Mouse (Mus musculus): ENCODE data around the gene Gabrd.
"Not testable (repeated sequence)": the region's sequence is repeated elsewhere in the genome, so short reads cannot be mapped to it uniquely, and the experiment has no call there.

Gabrd gene

GRCm38 (mm10) chr4:155397511-155398221 is at the start of gene Gabrd:
Gabrd (minus strand) TSS chr4:155398112.
- no peak for DNase-seq

- DNase-seq, result no peak
These were observed 44.9 kb upstream of the Gabrd start for GRCm38 (mm10) chr4:155442808-155443207.

GRCm38 (mm10) chr4:155433993-155434392 is 36.1 kb upstream of the Gabrd start:
- DNase-seq, result no peak

- no peak for DNase-seq
These were observed 34.4 kb upstream of the Gabrd start for GRCm38 (mm10) chr4:155432358-155432757.

GRCm38 (mm10) chr4:155429202-155429601 is 31.3 kb upstream of the Gabrd start:
- no peak for DNase-seq

- no peak for DNase-seq
These were observed 30.5 kb upstream of the Gabrd start for GRCm38 (mm10) chr4:155428442-155428841.

- no peak for DNase-seq
These were observed 28.4 kb upstream of the Gabrd start for GRCm38 (mm10) chr4:155426272-155426671.

GRCm38 (mm10) chr4:155423988-155424387 is 26.1 kb upstream of the Gabrd start:
- no peak for DNase-seq

GRCm38 (mm10) chr4:155421412-155422370 is 23.8 kb upstream of the Gabrd start:
- DNase-seq, result not testable (repeated sequence)

- no peak for DNase-seq
These were observed 22.2 kb upstream of the Gabrd start for GRCm38 (mm10) chr4:155420137-155420536.

GRCm38 (mm10) chr4:155414656-155415235 is 16.8 kb upstream of the Gabrd start:
- DNase-seq, result peak; percentile 11 to 53

GRCm38 (mm10) chr4:155413641-155414335 is 15.9 kb upstream of the Gabrd start:
- peak in 1 of 2 experiments; percentile 19 for DNase-seq

GRCm38 (mm10) chr4:155412124-155412523 is 14.2 kb upstream of the Gabrd start:
- no peak for DNase-seq

GRCm38 (mm10) chr4:155409058-155409776 is 11.3 kb upstream of the Gabrd start, which contains the start of gene Cfap74:
Cfap74 (plus strand) TSS chr4:155409190.
- DNase-seq, result peak; percentile 79 to 81

- DNase-seq, result no peak
These were observed 10.8 kb upstream of the Gabrd start for GRCm38 (mm10) chr4:155408695-155409057.

GRCm38 (mm10) chr4:155402489-155402888 is 4.6 kb upstream of the Gabrd start:
- DNase-seq, result no peak

GRCm38 (mm10) chr4:155401121-155401520 is 3.2 kb upstream of the Gabrd start:
- DNase-seq, result no peak

GRCm38 (mm10) chr4:155398222-155398540 is 269 bp upstream of the Gabrd start:
- no peak for DNase-seq

GRCm38 (mm10) chr4:155396751-155397150 is 1.2 kb downstream of the Gabrd start:
- no peak for DNase-seq

- DNase-seq, result no peak
These were observed 2.4 kb downstream of the Gabrd start for GRCm38 (mm10) chr4:155395471-155395870.

GRCm38 (mm10) chr4:155387166-155387565 is 10.7 kb downstream of the Gabrd start:
- DNase-seq, result no peak

- no peak for DNase-seq
These were observed 14.6 kb downstream of the Gabrd start for GRCm38 (mm10) chr4:155383326-155383725.

Data from thymus, adult 18-20 months (tissue).